Mouse (Mus musculus): Measurements from ENCODE around the gene Lrrc25.

Gene Lrrc25

GRCm38 (mm10) chr8:70616645-70617044, 690 bp downstream of the Lrrc25 start:
- no peak for DNase-seq (ENCODE audit: low read depth, low spot score)

GRCm38 (mm10) chr8:70617985-70618384, 2.0 kb downstream of the Lrrc25 start:
- no peak for DNase-seq (ENCODE audit: low read depth, low spot score)

- no peak for DNase-seq (ENCODE audit: low read depth, low spot score)
Observed at GRCm38 (mm10) chr8:70618888-70619334, 3.0 kb downstream of the Lrrc25 start.

- DNase-seq (ENCODE audit: low read depth, low spot score) = no peak
Observed at GRCm38 (mm10) chr8:70622220-70622619, 6.3 kb downstream of the Lrrc25 start.

GRCm38 (mm10) chr8:70625104-70625503, 9.1 kb downstream of the Lrrc25 start:
- DNase-seq (ENCODE audit: low read depth, low spot score) = no peak

- no peak for DNase-seq (ENCODE audit: low read depth, low spot score)
Observed at GRCm38 (mm10) chr8:70627041-70627440, 11.1 kb downstream of the Lrrc25 start.

GRCm38 (mm10) chr8:70628986-70629490, 13.1 kb downstream of the Lrrc25 start:
- DNase-seq (ENCODE audit: low read depth, low spot score) = no peak

- peak; percentile 72 for DNase-seq (ENCODE audit: low read depth, low spot score)
Observed at GRCm38 (mm10) chr8:70629574-70630531, 13.9 kb downstream of the Lrrc25 start.

- no peak for DNase-seq (ENCODE audit: low read depth, low spot score)
Observed at GRCm38 (mm10) chr8:70630532-70631381, 14.8 kb downstream of the Lrrc25 start.

- DNase-seq (ENCODE audit: low read depth, low spot score) = no peak
Observed at GRCm38 (mm10) chr8:70631436-70631835, 15.5 kb downstream of the Lrrc25 start.

- no peak for DNase-seq (ENCODE audit: low read depth, low spot score)
Observed at GRCm38 (mm10) chr8:70632346-70632892, 16.5 kb downstream of the Lrrc25 start, which contains the start of gene Gdf15. Gene Gdf15, minus strand, starts transcription at chr8:70632456.

GRCm38 (mm10) chr8:70634066-70634465, 18.1 kb downstream of the Lrrc25 start:
- no peak for DNase-seq (ENCODE audit: low read depth, low spot score)

- DNase-seq (ENCODE audit: low read depth, low spot score) = no peak
Observed at GRCm38 (mm10) chr8:70635527-70635926, 19.6 kb downstream of the Lrrc25 start.

GRCm38 (mm10) chr8:70636838-70637237, 20.9 kb downstream of the Lrrc25 start:
- no peak for DNase-seq (ENCODE audit: low read depth, low spot score)

- DNase-seq (ENCODE audit: low read depth, low spot score) = no peak
Observed at GRCm38 (mm10) chr8:70638752-70639151, 22.8 kb downstream of the Lrrc25 start.

GRCm38 (mm10) chr8:70643019-70643418, 27.1 kb downstream of the Lrrc25 start:
- DNase-seq (ENCODE audit: low read depth, low spot score) = no peak

GRCm38 (mm10) chr8:70644065-70644464, 28.1 kb downstream of the Lrrc25 start:
- no peak for DNase-seq (ENCODE audit: low read depth, low spot score)

GRCm38 (mm10) chr8:70645501-70646224, 29.7 kb downstream of the Lrrc25 start:
- DNase-seq (ENCODE audit: low read depth, low spot score) = no peak

- DNase-seq (ENCODE audit: low read depth, low spot score) = no peak
Observed at GRCm38 (mm10) chr8:70646369-70646768, 30.4 kb downstream of the Lrrc25 start.

- DNase-seq (ENCODE audit: low read depth, low spot score) = no peak
Observed at GRCm38 (mm10) chr8:70646775-70647174, 30.8 kb downstream of the Lrrc25 start.
